Mouse (Mus musculus) hindbrain, embryonic 16.5 days (tissue): ENCODE data around the gene Olfr557. TPM values are rescaled to one million over a fixed set of nuclear protein-coding genes. Genes with fewer than 3 reads are reported as not detected.

ENCODE experiments used
- ATAC-seq: fragments of 200-750 bp; cut with Nextera tagmentation; 2 replicates; pipeline ENCODE4 v1.8.0; 2017; ENCODE audit warnings: moderate TSS enrichment, moderate library complexity
- H3K27ac ChIP-seq: fragments of 300-500 bp; sonication (generic); 2 replicates; pipeline ENCODE4 v1.5.1; 2014; ENCODE audit warnings: low read depth, mild to moderate bottlenecking, control low read depth, low read length, moderate library complexity
- H3K27me3 ChIP-seq: fragments of 300-500 bp; sonication (generic); replicated peaks from 2 replicates; pipeline ENCODE4 v1.6.1; 2014; ENCODE audit warnings: low read length; ENCODE audit not compliant: control insufficient read depth, insufficient read depth
- H3K36me3 ChIP-seq: fragments of 300-500 bp; sonication (generic); 2 replicates; pipeline ENCODE4 v1.6.1; 2014; ENCODE audit warnings: mild to moderate bottlenecking, low read length, moderate library complexity, mixed read lengths; ENCODE audit not compliant: control insufficient read depth, insufficient read depth
- H3K4me1 ChIP-seq: fragments of 300-500 bp; sonication (generic); 2 replicates; pipeline ENCODE4 v1.6.1; 2014; ENCODE audit warnings: low read depth, low read length; ENCODE audit not compliant: control insufficient read depth, insufficient read depth
- H3K4me2 ChIP-seq: fragments of 300-500 bp; sonication (generic); 2 replicates; pipeline ENCODE4 v1.6.1; 2014; ENCODE audit warnings: mild to moderate bottlenecking, low read length, control low read depth, moderate library complexity
- H3K4me3 ChIP-seq: fragments of 300-500 bp; sonication (generic); 2 replicates; pipeline ENCODE4 v1.5.1; 2014; ENCODE audit warnings: mild to moderate bottlenecking, low read length, control low read depth, moderate library complexity
- H3K9ac ChIP-seq: fragments of 300-500 bp; sonication (generic); 2 replicates; pipeline ENCODE4 v1.6.1; 2014; ENCODE audit warnings: low read depth, mild to moderate bottlenecking, control low read depth, low read length, moderate library complexity
- H3K9me3 ChIP-seq: fragments of 300-500 bp; sonication (generic); 2 replicates; pipeline ENCODE4 v1.6.1; 2014; ENCODE audit warnings: mild to moderate bottlenecking, low read length, moderate library complexity; ENCODE audit not compliant: control insufficient read depth
- WGBS: fragments of 180-500 bp; shearing (Covaris S2); extraction: QIAGEN DNeasy Blood & Tissue Kit; methylation state at CpG from one replicate; pipeline ENCODE4 v1.1.7; 2014; 5-methylcytosine and 5-hydroxymethylcytosine counted together
- polyA plus RNA-seq: library from polyadenylated mRNA; unstranded; fragments of >200 nt; fragmentation: Nextera tagmentation; extraction: Ambion mirVana; gene quantifications from 2 replicates; pipeline ENCODE4 v1.2.1, GENCODE M21; 2015

Gene Olfr557
- polyA plus RNA-seq, 1 experiment from 2014 or later, result not detected

DNA sequence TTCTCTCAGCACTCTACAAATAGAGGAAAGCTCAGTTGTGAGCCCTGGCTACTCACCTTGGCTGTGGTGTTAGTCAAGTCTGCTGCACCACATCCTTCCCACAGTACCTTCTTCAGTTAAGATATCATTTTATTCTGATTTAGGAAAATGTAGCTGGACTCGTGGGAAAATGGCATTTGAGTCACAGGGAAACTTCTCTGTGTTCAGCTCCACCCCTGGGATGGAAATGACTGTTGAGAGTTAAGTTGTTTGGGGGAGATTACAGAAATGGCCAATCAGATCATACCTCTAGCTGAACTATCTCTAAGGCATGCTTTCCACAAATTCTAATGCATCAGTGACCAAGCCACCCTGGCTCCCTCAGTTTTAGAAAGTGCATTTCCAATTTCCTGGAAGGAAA lies 23.3 kb downstream of the Olfr557 start, which contains the start of gene Olfr33:
Olfr33 (minus strand) TSS at position 101 of the 400 bp plus-strand sequence.
- no peak within 1 kb of the TSS for H3K27ac ChIP-seq
- H3K36me3 ChIP-seq, result no peaks in the 10 kb centered on the region
- no peak for ATAC-seq

DNA sequence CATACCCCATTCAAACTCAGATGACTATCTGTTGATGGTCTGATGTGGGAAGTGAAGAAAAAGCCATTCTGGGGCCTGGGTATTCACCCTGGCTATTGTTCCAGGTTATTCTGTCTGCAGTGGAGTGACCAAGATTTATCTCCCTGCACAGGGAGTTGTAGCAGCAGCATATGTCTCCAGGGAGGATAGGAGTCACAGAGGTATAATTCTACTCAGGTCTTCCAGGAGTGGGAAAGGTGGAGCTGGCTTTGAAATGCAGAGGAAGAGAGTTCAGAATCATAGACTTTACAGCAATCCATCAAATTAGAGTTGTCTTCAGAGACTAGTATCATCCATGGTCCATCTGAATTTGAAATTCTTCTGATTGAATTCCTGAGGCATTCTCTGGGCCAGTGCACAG lies 31.7 kb downstream of the Olfr557 start, which contains the start of gene Olfr559:
Olfr559 (minus strand) TSS at position 101 of the 400 bp plus-strand sequence.
- H3K4me3 ChIP-seq, result no peak within 1 kb of the TSS
- no peak for ATAC-seq

More for the DNA sequence above, 23.3 kb downstream of the Olfr557 start, which contains the start of gene Olfr33:
- Histone ChIP-seq H3K9me3 (no peaks in the 10 kb centered on the region), H3K4me1 (no peaks in the 10 kb centered on the region), H3K27me3 (no peaks in the 10 kb centered on the region), H3K4me2 (no peak within 1 kb of the TSS), H3K4me3 (no peak within 1 kb of the TSS), H3K9ac (no peak within 1 kb of the TSS)
- 44% methylated on average over 1 of the region's 1 CpGs for WGBS

DNA sequence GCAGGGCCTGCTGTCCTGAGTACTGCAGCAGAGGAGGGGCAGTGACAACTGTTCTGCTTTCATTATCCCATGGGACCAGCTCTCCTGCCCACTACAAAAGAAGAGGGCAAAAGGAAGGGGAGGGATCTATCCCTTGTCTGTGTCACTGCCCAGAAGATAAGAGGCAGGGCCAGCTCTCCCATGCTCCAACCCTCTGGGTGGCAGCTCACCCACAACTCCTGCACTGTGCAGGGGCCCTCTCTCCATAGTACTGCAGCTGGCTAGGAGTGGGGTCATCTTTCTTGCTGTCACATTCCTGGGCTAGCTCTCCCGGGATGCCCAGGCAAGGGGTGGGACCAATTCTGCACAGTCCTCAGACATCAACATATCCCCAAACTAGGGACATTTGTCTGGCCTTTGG lies 38.1 kb downstream of the Olfr557 start:
- 52% methylated on average over 1 of the region's 1 CpGs for WGBS

More for the DNA sequence above, 31.7 kb downstream of the Olfr557 start, which contains the start of gene Olfr559:
- Histone ChIP-seq H3K9ac (no peak within 1 kb of the TSS), H3K27me3 (no peaks in the 10 kb centered on the region), H3K4me2 (no peak within 1 kb of the TSS), H3K9me3 (no peaks in the 10 kb centered on the region), H3K36me3 (no peaks in the 10 kb centered on the region), H3K27ac (no peak within 1 kb of the TSS), H3K4me1 (no peaks in the 10 kb centered on the region)

DNA sequence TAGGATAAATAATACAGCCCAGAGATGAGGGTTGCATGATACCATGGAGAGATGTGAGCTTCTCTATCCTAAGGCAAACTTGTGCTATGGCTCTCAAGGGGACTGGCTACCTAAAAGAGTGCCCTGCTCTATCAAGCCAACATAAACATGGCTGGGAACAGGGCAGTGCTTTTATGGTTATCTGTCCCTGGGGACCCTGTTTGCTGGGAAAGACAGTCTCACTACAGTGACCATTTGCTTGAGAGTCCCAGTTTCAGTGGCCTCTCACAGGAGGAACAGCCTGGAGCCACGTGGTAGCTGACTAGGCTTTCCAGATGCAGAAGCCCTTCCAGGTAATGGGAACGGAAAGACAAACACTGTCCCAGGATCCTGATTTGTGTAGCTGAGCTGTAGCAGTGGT lies 42.0 kb downstream of the Olfr557 start:
- no peak overlapping the region for H3K9ac ChIP-seq
- no peak for ATAC-seq
- H3K4me3 ChIP-seq, result no peak overlapping the region
- H3K9me3 ChIP-seq, result no peaks in the 10 kb centered on the region
- H3K4me2 ChIP-seq, result no peak overlapping the region
- H3K36me3 ChIP-seq, result no peaks in the 10 kb centered on the region
- WGBS, result 60% methylated on average over 2 of the region's 2 CpGs
- no peaks in the 10 kb centered on the region for H3K27me3 ChIP-seq
- no peak overlapping the region for H3K27ac ChIP-seq
- no peaks in the 10 kb centered on the region for H3K4me1 ChIP-seq

More for the DNA sequence above, 38.1 kb downstream of the Olfr557 start:
- Histone ChIP-seq H3K4me1 (no peaks in the 10 kb centered on the region), H3K27me3 (no peaks in the 10 kb centered on the region), H3K4me2 (no peak overlapping the region), H3K36me3 (no peaks in the 10 kb centered on the region), H3K9me3 (no peaks in the 10 kb centered on the region), H3K9ac (no peak overlapping the region), H3K4me3 (no peak overlapping the region), H3K27ac (no peak overlapping the region)
- no peak for ATAC-seq

Other genes with a start within 250 kb of the Olfr557 start
- 0.66 and 0.71 TPM in 2 replicates for gene Olfr543, start 214.2 kb upstream of the Olfr557 start, polyA plus RNA-seq
- gene Olfr544, start 207.6 kb upstream of the Olfr557 start, polyA plus RNA-seq, result 0.05 and 0.14 TPM in 2 replicates
- 0.24 and 0.45 TPM in 2 replicates for gene Olfr545, start 196.3 kb upstream of the Olfr557 start, polyA plus RNA-seq
- gene Olfr547, start 161.2 kb upstream of the Olfr557 start, polyA plus RNA-seq, result not detected in 2 replicates
- gene Olfr548-ps1, start 155.0 kb upstream of the Olfr557 start, polyA plus RNA-seq, result not detected in 2 replicates
- not detected in 2 replicates for gene Olfr549, start 146.0 kb upstream of the Olfr557 start, polyA plus RNA-seq
- gene Trim21, start 130.4 kb upstream of the Olfr557 start, polyA plus RNA-seq, result 0.09 and 0.26 TPM in 2 replicates
- gene Olfr550, start 124.5 kb upstream of the Olfr557 start, polyA plus RNA-seq, result 0.04 TPM in 1 of 2 replicates, not detected in the other
- not detected in 2 replicates for gene Olfr551, start 104.0 kb upstream of the Olfr557 start, polyA plus RNA-seq
- gene Olfr552, start 98.1 kb upstream of the Olfr557 start, polyA plus RNA-seq, result not detected in 2 replicates
- gene Olfr553, start 77.7 kb upstream of the Olfr557 start, polyA plus RNA-seq, result not detected in 2 replicates
- gene Olfr554, start 57.5 kb upstream of the Olfr557 start, polyA plus RNA-seq, result not detected in 2 replicates
- gene Olfr555, start 37.1 kb upstream of the Olfr557 start, polyA plus RNA-seq, result not detected in 2 replicates
- not detected in 2 replicates for gene Olfr556, start 31.0 kb upstream of the Olfr557 start, polyA plus RNA-seq
- 6.5 and 9.7 TPM in 2 replicates for gene Trim68, start 8.6 kb upstream of the Olfr557 start, polyA plus RNA-seq
- 0.16 and 0.22 TPM in 2 replicates for gene Olfr558, start 6.3 kb downstream of the Olfr557 start, polyA plus RNA-seq
- not detected in 2 replicates for gene Olfr33, start 23.2 kb downstream of the Olfr557 start, polyA plus RNA-seq
- not detected in 2 replicates for gene Olfr559, start 31.6 kb downstream of the Olfr557 start, polyA plus RNA-seq
- gene Olfr560, start 63.5 kb downstream of the Olfr557 start, polyA plus RNA-seq, result not detected in 2 replicates
- 0.10 and 0.11 TPM in 2 replicates for gene Olfr78, start 63.6 kb downstream of the Olfr557 start, polyA plus RNA-seq
- gene Olfr561, start 75.3 kb downstream of the Olfr557 start, polyA plus RNA-seq, result not detected in 2 replicates
- gene Olfr564, start 107.6 kb downstream of the Olfr557 start, polyA plus RNA-seq, result not detected in 2 replicates
- not detected in 2 replicates for gene Olfr566, start 162.9 kb downstream of the Olfr557 start, polyA plus RNA-seq
- gene Olfr568, start 181.2 kb downstream of the Olfr557 start, polyA plus RNA-seq, result not detected in 2 replicates
- gene Olfr569, start 195.0 kb downstream of the Olfr557 start, polyA plus RNA-seq, result not detected in 2 replicates
- 0.15 and 0.40 TPM in 2 replicates for gene Olfr570, start 198.7 kb downstream of the Olfr557 start, polyA plus RNA-seq
- not detected in 2 replicates for gene Olfr571, start 221.6 kb downstream of the Olfr557 start, polyA plus RNA-seq
- not detected in 2 replicates for gene Olfr572, start 228.5 kb downstream of the Olfr557 start, polyA plus RNA-seq
- not detected in 2 replicates for gene Olfr573-ps1, start 246.7 kb downstream of the Olfr557 start, polyA plus RNA-seq